Mouse (Mus musculus) spleen, postnatal 10 days (tissue): Measurements from ENCODE around the gene Tnxb.

Experiments
- DNase-seq, 2 experiments: peaks; one replicate each; pipeline ENCODE4 v3.0.0; 2021 to 2022; ENCODE audit warnings: low spot score in 2 of 2

Gene Tnxb

DNA sequence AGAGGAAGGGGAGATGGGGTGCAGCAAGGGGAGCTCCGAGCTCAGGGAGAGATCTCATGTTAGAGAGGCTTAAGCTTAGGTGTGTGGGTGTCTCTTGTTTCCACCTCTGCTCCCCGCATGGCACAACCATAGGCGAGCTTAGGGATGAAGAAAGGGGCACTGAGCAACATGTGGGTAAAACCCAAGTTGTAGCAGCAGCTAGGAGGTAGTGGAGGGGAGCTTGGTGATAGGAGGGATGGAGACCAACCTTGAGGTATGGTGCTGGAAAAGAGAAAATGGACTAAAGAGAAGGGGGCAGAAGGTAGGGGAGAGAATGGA, 10.5 kb upstream of the Tnxb start:
- DNase-seq, result no peak

DNA sequence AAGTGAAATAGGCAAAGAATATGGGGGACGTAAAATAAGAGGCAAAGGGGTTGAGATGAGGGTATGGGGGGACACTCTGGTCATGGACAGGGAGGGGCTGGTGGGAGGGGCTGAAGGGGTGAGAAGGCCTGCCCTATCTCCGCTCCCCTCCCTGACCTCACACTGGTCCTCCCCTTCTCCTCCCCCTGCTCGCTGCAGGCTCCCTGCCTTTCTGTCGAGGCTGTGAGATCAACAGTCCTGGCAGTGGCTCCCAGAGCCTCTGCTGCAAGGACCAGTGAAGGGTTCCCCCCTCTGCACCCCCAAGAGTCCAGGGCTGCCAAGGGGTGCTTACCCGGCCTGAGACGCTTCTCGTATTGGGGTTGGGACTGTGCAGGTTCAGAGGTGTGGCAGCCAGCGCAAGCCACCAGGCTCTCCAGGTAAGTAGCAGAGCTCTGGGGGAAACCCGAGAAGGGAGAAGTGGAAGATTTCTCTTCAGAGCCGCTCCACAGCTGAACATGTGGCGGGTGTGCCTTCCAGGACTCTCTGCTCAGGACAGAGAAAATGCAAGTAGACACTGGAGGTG, 10.0 kb upstream of the Tnxb start:
- DNase-seq, result no peak

DNA sequence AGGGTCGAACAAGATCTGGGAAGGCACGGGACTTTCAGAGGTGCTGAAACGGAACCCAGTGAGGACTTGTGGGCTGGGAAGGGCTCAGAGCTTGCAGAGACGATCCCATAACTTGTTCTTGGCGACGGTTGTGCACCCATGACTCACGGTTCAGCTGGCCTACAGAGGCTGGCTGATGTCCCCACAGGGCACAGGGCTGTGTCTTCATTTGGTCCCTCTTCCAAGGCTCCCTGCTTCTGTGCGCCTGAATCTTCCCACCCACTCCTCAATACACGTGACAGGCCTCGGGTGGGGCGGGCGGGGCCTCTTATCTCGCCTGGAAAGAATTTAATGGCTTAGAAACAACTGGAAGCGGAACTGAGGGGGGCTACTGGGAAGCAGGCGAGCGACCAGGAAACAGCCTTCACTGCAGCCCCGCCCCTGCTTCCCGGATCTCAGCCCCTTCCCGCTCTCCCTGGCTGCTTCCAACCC, 9.2 kb upstream of the Tnxb start:
- DNase-seq, result no peak

DNA sequence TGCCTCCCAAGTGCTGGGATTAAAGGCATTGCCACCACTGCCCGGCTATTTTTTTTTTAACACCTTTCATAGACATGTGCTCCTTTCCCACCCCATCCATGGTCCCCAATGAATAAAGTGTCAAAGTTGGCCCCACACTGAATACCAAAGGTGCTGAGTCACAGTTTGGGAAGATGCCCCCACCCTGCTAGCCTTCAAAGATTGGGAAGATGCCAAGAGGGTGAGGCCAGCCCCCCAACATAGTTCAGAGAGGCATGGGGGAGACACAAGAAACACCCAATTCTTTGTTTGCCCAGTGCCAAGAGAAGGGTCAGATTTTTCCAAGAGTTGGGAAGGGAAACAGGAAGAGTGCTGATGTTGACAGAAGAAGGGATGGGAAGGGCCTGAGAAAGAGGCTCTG, 7.9 kb upstream of the Tnxb start:
- no peak for DNase-seq

DNA sequence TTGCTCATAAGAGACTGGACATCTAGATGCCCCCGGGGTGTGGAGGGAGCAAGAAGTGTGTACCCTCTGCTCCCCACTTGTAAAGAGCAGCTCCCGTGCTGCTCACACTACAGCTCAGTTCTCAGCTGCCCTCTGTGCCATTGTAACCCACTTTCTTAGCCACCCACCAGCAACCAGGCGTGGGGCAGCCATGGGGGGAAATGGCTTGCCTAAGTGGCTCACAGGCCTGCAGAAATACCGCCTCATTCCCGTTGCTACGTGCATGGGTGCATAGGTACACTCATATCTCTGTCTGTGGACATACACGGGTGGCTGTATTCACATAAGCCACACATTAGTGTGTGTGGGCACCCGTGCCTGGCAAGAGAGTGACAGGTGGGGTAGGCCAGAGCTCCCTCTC, 7.4 kb upstream of the Tnxb start:
- no peak for DNase-seq

DNA sequence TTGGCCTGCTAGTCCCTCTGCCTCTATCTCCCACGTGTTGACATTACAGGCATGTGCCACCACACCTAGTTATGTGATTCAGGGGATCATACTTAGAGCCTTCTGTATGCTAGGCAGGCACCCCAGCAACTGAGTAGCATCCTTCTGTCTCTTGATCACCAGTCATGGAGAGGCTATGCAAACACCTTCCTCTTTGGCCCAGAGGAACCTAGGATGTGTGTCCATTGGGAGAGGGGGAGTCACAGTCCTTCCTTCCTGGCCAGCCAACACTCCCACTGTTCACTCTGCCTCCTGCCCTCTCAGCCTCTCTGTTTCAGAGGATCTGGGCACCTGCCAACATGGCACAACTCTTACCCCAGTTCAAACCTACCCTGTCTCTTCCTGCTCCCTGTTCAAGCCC, 6.8 kb upstream of the Tnxb start:
- no peak for DNase-seq

DNA sequence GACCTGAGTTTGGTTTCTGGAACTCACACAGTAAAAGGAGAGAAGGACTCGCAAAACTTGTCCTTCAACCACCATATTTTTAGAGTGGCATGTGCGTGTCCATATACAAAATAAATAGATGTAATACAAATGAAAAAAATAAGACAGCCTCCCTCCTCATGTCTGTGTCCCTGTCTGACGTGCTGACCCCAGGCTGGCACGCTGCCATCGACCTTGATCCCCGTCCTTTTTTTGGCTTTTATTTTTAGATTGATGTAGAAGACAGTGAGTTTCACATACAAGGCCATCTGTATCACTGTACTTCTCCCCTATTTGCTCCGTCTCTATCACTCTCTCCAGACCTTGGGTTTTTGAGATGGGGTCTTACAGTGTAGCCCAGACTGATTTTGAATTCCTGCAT, 5.9 kb upstream of the Tnxb start:
- DNase-seq, result no peak

DNA sequence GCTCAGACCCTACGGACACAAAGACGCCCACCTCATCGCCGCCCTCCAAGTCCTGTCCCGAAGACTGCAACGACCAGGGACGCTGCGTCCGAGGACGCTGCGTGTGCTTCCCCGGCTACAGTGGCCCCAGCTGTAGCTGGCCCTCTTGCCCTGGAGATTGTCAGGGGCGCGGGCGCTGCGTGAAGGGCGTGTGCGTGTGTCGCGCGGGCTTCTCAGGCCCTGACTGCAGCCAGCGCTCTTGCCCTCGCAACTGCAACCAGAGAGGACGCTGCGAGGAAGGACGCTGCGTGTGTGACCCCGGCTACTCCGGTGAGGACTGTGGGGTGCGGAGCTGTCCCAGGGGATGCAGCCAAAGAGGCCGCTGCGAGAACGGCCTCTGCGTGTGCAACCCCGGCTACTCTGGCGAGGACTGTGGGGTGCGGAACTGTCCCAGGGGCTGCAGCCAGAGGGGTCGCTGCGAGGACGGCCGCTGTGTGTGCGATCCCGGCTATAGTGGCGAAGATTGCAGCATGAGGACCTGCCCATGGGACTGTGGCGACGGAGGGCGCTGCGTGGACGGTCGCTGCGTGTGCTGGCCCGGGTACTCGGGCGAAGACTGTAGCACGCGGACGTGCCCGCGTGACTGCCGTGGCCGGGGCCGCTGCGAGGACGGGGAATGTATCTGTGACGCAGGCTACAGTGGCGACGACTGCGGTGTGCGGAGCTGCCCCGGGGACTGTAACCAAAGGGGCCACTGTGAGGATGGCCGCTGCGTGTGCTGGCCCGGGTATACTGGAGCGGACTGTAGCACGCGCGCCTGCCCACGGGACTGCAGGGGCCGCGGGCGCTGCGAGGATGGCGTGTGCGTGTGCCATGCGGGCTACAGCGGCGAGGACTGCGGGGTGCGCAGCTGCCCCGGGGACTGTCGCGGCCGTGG, 1.1 kb downstream of the Tnxb start:
- no peak for DNase-seq

DNA sequence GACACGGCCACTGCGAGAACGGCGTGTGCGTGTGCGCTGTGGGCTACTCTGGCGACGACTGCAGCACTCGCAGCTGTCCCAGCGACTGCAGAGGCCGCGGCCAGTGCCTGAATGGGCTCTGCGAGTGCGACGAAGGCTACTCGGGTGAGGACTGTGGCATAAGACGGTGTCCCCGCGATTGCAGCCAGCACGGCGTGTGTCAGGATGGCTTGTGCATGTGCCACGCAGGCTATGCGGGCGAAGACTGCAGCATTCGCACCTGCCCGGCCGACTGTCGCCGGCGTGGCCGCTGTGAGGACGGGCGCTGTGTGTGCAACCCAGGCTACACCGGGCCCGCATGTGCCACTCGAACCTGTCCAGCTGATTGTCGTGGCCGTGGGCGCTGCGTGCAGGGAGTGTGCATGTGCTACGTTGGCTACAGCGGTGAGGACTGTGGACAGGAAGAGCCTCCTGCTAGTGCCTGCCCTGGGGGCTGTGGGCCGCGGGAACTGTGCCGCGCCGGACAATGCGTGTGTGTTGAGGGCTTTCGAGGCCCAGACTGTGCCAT, 2.0 kb downstream of the Tnxb start:
- no peak for DNase-seq

DNA sequence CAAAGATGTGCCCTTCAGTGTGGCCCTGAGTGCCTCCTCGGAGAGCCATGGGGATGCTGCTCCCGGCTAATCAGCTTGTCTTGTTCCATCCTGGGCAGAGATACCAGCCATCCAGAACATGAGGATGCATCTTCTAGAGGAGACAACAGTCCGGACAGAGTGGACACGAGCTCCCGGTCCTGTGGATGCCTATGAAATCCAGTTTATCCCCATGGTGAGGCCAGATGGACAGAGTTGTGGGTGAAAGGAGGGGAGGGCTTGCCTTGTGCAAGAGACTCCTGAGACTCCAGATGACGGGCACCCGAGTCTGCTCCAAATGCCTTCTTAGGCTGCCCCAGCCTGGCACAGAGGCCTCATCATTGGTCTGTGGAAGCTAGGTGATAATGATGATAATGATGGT, 2.8 kb downstream of the Tnxb start:
- DNase-seq, result no peak

DNA sequence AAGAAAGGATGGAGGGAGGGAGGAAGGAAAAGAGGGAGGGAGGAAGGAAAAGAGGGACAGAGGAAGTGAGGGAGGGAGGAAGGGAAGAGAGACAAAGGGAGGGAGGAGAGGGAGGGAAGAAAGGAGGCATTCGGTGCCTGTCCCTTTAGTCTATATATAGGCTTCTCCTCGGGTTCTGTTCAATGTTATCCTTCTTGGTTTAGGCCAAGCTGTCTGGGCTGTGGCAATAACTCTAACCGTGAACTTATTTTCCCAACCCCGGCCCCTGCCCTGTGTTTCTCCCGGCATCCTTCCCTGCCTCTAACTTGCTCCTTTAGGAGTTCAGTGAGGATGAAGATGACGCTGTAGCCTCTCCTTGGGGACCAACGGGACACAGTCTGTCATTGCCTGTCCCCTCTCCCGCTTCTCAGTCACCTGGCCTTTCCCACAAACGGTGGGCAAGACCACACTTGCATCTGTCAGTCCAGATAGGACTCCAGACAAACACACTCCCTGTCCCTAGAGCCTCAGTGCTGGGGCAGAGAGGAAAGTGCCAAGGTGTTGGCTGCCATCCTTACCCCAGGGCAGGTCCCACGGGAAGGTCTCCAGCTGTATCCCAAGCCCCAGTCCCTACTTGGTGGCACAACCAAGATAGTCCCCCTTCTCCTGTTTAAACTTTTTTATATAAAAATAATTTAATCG, 4.3 kb downstream of the Tnxb start:
- no peak for DNase-seq

DNA sequence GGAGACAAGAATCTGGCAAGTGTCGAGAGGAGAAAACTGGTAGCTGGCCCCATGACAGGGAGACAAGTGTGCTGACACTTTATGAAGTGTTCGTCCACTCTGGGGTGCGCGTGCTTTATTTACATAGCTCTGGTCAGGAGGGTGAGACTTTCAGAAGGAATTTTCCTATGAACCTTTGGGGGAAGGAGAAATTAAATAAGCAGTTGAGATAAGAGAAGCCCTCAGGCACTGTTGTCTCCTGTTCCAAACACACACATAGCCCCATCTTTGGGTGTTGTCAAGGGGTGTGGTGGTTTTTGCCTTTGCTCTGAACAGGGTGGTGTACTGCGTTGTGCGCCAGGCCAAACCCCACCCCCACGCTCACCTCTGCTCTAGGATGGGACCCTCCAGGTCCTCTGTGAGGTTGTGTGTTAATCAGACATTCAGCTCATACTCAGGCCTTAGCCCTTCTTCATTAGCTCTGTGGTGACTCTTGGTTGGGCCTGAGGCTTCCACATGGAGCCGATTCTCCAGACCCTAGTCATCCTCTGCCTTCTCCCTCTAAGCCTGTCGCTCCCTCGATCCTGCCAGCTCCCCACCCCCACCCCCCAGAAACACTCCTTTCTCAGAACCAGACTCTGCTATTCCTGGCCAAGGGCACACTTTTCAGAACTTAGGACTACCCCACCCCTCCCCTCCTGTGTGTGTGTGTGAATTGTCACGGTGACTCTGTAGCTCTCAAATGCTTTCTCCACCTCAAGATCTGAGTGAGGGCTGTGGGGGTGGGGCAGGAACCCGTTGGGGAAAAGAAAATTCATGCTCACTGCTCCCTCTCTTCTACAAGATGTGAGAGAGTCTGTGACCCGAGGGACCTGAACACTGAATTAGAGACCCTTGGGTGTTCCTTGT, 5.1 kb downstream of the Tnxb start:
- DNase-seq, result no peak

DNA sequence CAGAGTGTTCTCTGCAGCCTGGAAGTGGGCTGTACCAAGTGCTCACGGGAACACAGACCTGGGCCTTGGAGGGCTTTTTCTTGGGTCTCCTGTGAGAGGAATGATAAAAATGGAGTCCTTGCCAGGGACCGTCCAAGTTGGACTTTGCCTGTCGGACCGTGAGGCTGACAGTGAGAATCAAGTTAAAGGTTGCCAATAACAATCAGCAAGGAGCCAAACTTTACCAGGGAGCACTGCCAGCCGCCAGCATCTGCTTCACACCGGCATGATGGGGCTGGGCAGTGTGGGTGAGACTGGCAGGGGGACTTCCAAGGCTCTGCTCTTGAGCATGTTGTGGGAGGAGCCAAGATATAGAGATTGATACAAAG, 5.7 kb downstream of the Tnxb start:
- DNase-seq, result no peak

DNA sequence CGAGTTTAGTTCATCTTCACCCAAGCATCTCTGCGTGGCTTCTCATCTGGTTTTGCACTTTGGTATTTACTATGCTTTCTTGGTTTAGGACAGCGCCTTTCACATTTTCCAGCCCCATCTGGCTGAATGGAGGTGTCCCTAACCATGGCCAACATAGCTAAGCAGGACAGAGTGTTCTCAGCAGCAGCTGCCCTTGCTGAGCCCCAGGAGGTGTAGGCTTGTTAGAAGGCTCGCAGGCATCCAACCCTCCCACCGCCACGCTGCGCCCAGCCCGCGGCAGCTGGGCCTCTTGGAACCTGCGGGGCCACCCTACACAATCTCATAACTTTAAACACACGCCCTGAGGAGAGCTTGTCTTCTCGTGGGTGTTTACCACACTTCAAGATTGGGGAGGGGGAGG, 6.3 kb downstream of the Tnxb start:
- no peak for DNase-seq

DNA sequence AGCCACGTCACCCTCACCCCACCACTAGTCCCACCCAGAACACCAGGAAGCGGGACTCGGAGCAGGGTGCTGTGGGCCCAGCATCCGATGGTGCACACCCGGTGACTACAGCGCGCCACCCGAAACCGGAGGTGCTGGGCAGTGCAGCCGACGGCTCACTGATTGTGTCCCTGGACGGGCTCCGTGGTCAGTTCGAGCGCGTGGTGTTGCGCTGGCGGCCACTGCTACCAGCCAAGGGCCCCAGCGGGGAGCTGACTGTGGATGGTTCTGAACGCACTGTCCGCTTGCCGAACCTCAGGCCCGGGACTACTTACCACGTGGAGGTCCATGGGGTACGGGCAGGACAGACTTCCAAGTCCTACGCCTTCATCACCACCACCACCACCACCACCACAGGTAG, 9.9 kb downstream of the Tnxb start:
- no peak for DNase-seq

DNA sequence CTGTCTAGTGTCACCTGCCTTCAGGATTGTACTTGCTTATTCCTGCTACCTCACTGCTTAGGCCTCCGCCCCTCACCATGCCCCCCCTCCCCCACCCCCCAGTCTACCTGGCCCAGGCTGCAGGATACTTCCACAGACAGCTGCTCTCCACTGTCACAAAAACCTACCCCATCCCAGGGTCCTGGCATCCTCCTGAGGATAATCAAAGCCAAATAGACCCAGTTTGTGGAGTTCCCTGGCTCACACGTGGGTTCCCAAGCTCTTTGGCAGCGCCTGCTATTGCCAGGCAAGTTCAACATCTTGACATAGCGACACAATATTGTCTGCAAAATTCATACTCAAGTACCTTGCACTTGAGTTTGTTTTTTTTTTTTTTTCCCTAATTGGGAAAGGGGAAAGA, 10.3 kb downstream of the Tnxb start:
- no peak for DNase-seq

DNA sequence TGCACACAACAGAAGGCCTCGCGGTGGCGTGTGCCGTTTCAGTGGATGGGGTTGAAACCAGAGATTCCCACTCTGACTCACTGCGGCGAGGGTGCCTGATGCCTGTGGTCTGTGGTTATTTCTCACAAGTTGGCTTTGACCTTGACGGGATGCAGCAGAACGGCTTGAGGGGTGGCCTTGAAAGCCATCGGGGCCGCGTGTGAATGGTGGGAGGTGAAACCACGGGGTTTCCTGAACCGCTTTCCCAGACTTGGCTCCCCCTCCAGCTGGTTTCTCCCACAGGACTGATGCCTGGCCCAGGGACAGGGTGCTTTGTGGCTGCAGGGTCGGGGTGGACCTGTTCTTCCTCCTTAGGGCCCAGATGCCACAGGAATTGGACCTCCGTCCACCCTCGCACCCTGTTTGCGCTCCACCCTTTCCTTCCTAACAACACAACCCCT, 10.8 kb downstream of the Tnxb start:
- DNase-seq, result no peak

DNA sequence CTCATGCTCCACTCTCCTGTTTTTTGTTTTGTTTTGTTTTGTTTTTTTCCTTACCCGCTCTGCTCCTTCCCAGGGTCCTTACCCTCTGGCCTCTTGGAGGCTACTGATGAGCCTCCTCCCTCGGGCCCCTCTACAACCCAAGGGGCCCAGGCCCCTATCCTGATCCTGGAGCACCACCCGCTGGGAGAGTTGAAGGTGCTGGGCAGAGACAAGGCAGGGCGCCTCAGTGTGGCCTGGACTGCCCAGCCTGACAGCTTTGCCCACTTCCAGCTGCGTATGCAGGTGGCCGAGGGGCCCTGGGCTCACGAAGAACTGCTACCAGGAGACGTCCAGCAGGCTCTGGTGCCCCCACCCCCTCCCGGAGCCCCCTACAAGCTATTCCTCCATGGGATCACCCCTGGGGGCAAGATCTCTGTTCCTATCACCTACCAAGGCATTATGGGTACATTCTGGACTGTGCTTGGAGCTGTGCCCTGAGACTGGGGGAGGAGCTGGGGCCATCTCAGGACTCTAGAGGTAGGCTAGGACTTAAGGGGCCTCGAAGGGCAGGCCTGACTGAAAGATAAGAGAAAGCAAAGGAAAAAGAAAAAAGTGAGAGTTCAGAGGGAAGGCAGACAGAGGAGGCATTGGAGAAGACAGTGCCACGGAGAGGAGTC, 11.7 kb downstream of the Tnxb start:
- no peak for DNase-seq

DNA sequence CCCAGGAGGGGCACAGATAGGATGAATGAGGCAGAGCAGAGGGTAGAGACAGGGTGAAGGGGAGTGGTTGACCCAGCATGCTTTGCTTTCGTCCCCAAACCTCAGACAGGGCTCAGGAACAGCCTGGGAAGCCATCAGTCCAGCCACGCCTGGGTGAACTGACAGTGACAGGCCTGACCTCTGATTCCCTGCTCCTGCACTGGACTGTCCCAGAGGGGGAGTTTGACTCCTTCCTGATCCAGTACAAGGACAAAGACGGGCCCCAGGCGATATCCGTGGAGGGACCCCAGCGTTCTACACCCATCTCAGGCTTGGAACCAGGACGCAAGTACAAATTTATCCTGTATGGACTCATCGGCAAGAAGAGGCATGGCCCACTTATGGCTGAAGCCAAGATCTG, 12.8 kb downstream of the Tnxb start:
- no peak for DNase-seq

DNA sequence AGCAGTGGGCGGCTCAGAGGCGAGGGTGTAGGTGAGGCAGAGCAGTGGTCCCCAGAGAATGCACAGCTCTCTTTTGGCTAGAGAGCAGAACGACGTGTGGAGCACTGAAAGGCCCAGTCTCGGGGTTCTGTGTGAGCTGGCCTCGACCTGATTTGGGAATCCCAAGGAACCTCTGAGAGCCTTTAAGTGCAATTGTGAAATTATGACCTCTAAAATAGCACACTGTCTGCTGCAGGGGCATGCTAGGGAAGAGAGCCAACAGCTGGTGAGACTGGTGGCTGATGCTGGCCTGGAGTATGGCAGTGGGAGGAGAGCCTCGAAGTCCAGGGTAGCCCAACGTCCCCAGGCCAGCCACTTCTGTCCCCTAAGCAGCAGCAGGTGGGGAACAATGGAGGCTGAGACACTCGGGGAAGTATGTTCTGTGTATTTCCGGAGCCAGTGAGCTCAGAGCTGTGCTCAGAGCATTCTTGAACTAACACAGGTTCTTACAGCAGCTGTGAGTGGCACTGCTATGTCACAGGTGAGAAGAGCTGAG, 13.4 kb downstream of the Tnxb start:
- DNase-seq, result no peak
